Mouse (Mus musculus): ENCODE data around the gene Agtr1a. TPM values are rescaled to one million over a fixed set of nuclear protein-coding genes. Genes with fewer than 3 reads are reported as not detected.

The Agtr1a gene
- total RNA-seq, 2 experiments from 2014 or later = 151 to 162 TPM

GRCm38 (mm10) chr13:30361002-30361401 lies 24.8 kb downstream of the Agtr1a start:
- no peak for DNase-seq (ENCODE audit: low spot score in 2 of 2)

DNA sequence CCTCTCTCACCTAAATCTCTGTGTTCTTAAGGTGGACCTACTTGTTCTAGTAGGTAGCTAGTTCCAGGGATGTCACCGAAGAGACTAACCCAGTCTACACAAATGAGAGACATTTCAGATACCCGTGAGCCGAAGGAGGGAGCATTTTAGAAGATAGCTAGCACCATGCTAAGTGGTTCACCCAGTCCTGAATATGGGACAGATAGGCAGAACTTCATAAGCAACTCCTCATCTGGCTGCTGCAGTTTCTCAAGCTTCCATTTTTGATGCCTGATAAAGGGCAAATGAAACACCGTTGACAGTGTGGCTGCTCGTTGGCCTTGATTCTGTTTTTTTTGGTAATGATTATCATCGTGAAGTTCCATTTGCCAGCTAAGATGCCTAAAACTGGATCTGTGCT lies 25.8 kb downstream of the Agtr1a start:
- DNase-seq (ENCODE audit: low spot score in 2 of 2) = no peak

GRCm38 (mm10) chr13:30364097-30364625 lies 27.9 kb downstream of the Agtr1a start:
- no peak for DNase-seq (ENCODE audit: low spot score in 2 of 2)

DNA sequence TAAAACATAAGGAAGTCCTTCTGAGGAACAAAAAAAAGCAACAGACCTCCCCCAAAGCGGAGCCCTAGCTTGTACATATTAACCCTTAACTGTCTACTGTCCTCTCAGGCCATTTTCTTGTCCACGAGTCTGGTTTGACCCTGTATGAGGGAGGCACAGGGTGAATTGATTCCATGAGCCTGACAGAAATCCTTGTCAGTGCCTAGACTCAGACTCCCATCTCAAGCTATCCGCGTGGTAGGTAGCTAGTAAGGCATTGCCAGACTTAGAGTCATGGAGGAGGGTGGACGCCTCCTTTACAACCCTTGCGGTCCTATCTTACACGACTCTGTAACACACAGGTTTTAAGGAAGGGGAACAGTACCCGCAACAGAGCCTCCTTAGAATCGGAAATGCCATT lies 28.5 kb downstream of the Agtr1a start:
- no peak for DNase-seq (ENCODE audit: low spot score in 2 of 2)

DNA sequence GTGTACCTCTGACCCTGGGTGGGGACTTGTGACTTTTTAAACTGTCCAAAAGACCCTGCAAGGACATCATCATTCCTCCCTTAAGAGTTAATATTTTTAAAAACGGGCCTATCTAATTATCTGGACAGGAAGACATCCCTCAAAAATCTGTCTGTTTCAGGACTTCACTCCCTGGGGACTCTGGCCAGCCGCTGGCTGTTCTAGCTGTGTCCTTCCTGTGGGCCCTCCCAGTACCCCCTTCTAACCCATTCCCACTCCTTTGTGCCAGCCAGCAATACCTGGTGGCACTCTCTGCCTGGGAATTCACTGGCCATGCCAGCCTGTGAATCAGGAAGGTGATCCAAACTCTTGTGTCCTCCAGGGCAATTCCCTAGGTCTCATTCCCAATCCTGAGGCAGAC lies 29.1 kb downstream of the Agtr1a start:
- DNase-seq (ENCODE audit: low spot score in 2 of 2) = no peak

DNA sequence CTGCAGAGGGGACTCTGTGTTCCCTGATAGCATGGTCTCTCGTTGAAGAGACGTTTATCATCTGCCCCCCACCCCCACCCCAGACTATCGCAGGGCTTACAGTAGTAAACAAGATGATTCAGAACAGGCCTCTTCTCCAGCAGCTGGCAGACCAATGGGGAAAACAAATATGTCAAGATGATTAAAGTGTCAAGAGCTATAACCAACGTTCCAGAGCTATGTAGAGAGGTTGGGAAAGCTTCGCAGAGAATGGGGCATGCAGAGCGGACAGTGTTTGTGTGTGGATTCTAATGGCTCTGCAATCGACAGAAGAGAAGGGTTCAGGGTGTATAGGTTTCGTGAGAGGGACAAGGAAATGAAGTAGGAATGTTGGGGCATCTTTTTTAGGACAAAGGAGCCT lies 31.9 kb downstream of the Agtr1a start:
- no peak for DNase-seq (ENCODE audit: low spot score in 2 of 2)

GRCm38 (mm10) chr13:30368746-30369145 lies 32.5 kb downstream of the Agtr1a start:
- DNase-seq (ENCODE audit: low spot score in 2 of 2) = no peak

DNA sequence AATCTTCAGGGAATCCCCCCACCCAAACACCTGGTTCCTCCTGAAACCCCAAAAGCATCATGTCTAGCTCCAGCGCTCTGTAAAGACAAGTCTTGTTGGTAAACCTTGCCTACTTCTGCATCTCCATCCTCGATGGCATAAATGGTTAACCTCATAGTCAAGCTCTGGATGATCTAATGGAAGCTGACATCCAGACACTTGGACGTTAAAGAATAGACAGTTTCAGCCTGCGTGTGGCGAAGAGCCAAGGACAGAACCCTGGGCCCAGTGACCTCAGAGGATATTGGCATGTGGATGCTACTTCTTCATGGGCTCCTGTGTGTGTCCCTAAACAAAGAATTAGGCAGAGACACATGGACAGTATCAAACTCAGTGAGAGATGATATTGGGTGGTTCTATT lies 42.6 kb downstream of the Agtr1a start:
- DNase-seq (ENCODE audit: low spot score in 2 of 2) = no peak

GRCm38 (mm10) chr13:30385183-30385582 lies 48.9 kb downstream of the Agtr1a start:
- DNase-seq (ENCODE audit: low spot score in 2 of 2) = no peak

DNA sequence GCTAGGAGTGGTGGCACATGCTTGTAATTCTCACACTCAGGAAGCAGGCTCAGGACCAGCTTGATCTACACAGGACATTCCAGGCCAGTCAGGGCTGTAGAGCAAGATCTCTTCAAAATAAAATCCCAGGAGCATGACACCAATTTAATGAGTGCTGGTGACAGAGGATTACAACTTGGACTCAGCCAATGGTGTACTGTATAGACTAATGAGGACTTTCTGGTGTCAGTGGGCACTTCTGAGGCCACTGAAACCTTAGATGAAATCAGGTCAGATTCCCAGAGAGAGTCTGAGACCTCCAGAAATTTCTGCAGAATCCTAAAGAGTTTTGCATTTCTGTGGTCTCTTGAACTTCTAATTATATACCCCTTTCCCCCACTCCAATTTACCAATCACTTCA lies 57.9 kb downstream of the Agtr1a start:
- no peak for DNase-seq (ENCODE audit: low spot score in 2 of 2)

- no peak for DNase-seq (ENCODE audit: low spot score in 2 of 2)
Measured at GRCm38 (mm10) chr13:30396431-30396830, 60.2 kb downstream of the Agtr1a start.

DNA sequence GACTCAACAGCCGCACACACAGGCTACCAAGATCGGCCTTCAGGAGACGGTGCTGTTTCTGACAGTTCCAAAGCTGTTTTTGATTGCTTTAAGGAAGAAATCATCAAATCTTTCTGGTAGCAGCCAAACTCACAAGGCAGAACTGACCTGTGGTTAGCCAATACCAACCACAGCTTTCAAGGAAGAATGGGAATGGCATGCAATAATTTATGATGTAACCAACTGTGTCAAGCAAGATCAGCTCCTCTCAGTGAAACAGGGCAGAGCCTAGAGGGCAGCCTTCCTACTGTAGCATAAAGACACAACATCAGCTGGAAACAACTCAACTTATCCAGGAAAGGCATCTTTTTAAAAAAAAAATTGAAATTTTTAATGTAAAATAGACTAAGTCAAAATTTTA lies 62.6 kb downstream of the Agtr1a start:
- DNase-seq (ENCODE audit: low spot score in 2 of 2) = no peak

DNA sequence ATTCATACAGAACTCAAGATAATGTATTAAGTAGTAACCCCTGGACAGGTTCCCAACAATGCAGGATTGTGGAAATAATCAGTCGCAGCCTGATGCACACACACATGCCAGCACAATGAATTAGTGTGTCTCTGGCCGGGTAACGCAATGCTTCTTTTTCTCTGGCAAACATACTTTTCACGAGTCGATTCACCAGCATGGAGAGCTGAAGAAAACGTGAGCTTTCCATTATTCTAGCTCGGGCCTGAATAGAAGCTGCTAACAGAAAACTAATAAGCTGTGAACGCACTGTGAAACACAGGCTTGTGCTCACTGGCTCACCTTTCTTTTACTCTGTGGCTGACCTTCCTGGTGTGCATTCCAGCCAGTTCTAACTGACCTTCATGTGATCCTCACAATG lies 64.4 kb downstream of the Agtr1a start:
- DNase-seq (ENCODE audit: low spot score in 2 of 2) = no peak

DNA sequence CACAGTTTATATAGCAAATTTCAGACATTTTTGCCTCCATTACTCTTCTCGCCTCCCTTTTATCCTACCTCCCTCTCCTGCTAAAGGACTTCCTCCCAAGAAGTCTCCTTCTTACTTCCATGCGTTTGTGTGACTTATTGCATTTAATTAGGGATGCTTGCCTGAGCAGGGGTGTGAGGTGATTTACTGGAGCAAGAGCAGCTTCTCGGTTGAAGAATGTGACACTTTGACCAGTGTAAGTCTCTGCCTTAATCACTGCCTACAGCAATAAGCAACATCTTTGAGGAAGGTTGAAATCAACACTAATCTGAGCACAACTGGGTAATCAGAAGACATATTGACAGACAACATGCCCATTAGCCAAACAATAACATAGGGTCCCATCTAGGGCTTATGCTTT lies 67.6 kb downstream of the Agtr1a start:
- DNase-seq (ENCODE audit: low spot score in 2 of 2) = no peak

DNA sequence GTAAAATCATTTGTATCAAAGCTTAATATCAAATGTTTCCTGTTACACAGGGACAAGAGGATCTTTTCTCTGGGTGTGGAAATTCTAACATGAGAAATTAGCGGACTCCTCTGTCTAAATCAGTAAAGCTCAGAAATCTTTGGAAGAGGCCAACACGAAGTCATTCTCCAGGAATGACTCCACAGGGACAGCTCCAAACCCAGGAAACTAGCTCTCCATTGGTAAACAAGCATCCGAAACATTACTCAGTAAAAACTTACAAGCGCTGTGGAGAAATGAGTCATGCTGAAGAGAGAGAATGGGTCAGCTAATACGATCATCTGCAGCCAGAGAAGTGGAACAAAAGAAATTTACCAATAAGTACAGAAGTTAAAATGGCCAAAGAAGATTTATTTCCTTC lies 82.4 kb downstream of the Agtr1a start:
- no peak for DNase-seq (ENCODE audit: low spot score in 2 of 2)

DNA sequence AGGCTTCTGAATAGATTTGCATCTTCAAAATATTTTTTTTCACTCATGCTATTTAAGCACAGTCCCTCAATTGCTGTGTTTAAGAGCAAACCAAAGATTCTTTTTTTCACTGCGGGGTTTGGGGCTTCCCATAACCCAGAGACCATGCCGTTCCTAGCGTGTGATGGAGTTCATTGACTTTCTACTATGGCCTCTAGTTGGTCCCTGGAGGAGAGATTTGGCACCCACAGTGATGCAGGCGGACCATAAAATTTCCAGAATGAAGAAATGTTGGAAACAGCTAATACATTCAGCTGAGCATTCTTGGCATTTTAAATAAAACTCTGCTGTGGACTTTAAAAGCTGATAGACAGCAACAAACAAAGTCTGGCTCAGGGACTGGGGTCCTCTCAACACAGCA lies 90.8 kb downstream of the Agtr1a start:
- DNase-seq (ENCODE audit: low spot score in 2 of 2) = no peak

GRCm38 (mm10) chr13:30427436-30427835 lies 91.2 kb downstream of the Agtr1a start:
- DNase-seq (ENCODE audit: low spot score in 2 of 2) = no peak

Other genes with a start within 250 kb of the Agtr1a start
- gene Mboat1, start 200.0 kb upstream of the Agtr1a start, total RNA-seq (2021) = 10 to 100 TPM; 13.1 to 15.6 TPM
- 100 to 1,000 TPM; 252 to 259 TPM for gene Uqcrfs1, start 208.9 kb downstream of the Agtr1a start, total RNA-seq (2021)